Mouse (Mus musculus) retina, adult 2 months (tissue): ENCODE results near the gene Msmo1.
A peak's percentile ranks its signal among the peaks of the same experiment; 100 is the strongest.

ENCODE experiments used
- DNase-seq: peaks from one replicate; pipeline ENCODE4 v3.0.0-alpha.2; 2012; ENCODE audit warnings: low read depth, low spot score

Gene Msmo1

DNA sequence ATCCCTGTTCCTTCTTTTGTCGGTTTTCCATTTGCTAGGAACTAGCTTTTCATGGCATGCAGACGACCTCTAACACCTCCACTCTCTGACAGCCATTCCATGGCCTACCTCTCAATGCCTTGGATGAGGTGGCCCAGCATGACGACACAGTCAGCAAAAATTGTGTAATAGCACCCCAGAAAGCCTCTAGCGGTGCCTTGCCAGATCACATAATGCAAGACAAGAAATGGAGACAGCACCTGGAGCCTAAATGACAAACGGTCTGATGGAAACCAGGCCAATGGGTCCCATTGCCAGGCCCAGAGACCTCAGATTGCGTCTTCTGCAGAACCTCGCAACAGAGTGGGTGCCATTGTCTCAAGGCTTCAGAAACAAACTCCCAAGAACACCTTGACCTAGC is 21.1 kb downstream of the Msmo1 start:
- DNase-seq = no peak

DNA sequence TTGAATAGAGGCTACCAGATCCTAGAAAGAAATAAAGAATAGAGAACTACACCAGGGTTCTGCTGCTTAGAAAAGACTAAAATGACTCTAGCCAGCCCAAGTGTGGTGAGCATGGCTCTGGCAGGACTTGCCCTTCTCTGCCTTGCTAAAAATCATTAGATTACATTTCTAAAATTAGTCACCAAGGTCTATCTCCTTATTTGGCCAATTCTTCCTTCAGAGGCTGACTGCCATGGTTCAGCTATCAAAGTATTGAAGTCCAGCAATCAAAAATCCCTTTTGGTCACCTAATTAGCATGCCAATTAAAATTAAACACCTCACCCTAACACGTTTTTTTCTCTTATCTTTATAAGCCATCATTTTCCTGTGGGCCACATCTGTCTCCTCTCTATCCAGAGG is 22.0 kb downstream of the Msmo1 start:
- no peak for DNase-seq

DNA sequence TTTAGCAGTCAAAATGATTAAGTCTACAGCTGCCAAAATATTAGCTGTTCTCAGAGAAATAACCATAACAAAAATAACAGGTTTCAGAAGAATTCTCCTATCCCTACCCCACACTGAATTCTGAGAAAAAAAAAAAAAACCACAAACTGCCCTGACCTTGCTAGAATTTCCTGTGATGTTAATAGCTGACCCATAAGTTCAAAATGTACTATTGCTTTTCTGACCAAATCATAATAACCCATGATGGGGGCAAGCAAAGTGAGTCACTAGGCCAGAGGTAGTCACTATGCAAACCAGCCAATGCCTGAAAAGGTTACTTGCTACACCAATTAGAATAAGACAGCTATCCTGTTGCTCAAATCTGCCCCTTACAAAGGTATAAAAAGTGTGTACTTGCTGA is 26.1 kb downstream of the Msmo1 start:
- DNase-seq = no peak

DNA sequence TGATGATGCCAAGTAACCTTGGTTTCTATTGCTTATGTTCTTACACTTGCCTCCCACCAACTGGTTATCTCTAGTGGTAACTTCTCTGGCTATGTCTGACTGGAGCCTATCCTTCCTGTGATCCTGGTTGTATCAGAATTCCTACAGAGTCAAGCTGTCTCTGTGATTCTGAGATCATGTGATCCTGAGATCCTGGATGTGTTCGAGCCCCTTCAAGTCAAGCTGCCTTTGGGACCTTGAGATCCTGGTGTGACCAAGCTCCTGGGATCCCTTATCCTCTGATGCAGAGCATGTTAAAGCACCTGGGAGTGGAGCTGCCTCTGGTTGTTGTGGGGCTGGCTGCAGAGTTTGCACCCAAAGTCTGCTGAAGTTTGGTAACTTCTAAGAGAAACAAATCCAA is 30.4 kb downstream of the Msmo1 start:
- DNase-seq = no peak

DNA sequence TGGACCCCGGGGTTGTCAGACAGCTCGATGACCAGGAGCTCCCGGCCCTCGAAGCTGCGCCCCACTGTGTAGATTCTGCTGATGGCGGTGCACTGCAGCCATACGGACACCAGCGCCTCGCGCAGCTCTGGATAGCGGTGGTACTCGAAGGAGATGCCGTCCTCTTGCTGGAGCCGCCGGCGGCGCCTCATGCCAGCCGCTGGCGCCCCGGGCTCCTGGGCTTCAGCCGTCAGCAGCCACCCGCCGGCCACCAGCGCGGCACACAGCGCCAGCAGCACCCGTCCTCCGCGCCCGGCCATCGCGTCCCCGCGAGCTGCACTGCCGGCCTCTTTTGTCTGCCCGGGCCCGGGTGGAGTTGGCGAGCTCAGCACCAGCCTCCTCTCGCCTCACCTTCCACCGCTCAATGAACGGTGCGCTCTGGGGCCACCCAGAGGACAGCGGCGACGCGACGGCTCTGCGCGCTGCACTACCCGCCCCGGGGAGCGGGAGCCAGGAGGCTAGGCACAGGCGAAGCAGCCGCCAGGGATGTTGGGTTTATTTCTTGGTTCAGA is 40.9 kb downstream of the Msmo1 start, which contains the start of gene Cpe:
Gene Cpe (minus strand): TSS at position 404 of the 551 bp plus-strand sequence.
- DNase-seq = peak; percentile 73

DNA sequence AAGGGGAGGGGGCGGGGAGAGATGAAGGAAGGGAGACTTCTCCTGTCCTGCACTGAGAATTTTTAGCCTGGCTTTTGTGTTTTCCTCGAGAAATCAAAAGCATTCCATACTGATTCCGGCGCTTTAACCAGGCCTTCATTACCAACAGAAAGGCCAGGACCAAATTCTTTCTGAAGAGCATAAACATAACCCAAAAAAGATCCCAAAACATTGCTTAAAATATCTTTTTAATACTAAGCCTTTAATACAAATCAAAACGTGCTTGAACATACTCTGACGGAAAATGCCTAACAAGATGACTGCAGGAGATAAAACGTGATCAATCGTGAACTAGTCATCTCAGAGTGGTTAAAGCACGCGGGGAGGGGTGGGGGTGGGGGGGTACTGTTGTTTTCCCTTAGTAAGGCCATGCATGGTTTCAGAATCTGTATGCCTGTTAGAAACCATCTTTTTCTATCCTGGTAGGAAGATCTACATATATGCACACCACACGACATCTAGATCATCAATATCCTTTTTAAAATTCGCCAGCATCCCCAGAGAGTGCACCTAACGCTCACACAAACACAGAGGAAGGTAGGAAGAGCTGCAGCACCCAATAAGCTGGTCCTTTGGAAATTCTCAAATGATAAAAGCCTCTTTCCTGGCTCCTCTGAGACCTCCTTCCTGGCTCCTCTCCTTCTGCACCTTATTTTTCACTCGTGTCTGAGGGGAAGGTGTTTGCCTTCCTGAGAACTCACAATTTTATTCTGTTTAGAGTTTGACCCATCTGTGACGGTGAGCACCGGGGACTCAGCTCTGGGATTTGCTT is 41.8 kb downstream of the Msmo1 start:
- no peak for DNase-seq

DNA sequence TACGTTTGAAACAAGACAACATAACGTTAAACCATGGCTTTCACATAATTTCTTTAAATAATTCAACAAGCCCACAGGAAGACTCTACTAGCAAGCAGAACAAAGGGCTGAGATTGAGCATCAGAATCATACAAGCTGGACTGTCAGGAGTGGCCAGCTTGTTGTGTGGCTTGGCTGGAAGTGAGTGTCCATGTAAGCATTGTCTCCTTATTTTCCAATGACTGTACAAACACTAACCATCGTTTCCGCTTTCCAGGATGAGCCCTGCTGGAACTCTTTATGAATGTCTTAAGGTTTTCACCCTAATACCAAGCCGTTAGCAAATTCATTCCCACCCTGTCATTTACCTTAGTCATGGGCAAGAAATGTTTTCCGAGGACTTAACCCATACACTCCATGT is 42.7 kb downstream of the Msmo1 start:
- DNase-seq = no peak

DNA sequence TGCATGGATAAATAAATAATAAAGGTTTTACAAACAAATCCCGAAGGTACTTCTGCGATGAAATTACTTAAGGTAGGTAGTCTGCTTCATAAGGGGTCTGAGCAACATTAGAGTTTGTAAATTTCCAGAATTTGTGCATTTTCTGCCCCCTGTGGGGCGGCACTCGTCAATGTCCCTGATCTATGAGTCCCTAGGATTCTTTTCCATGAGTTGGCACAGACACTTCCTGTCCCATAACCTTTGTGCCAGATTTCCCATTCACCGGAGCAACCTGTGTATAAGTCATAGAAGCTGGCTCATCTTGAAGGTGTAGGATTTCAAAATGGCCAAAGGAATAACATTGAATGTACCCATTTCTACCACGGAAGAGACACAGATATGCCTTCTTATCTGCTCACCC is 43.3 kb downstream of the Msmo1 start:
- no peak for DNase-seq

DNA sequence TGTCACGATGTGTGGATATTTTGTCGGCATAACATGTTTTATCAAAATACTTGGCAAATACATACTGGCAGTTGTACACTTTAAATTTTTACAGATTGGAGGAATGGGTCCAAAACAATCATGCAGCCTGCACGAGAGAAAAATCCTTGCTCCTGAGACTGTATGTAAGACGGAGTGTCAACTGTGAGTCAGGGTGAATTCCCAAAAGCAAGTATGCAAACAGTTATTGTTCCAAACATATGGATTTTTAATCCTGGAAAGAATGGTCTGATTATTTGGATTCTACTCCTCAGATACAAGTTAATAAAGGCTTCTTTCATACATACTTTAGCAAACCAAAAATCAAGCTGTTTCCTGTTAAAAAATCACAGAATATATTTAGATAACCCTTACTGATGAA is 44.9 kb downstream of the Msmo1 start:
- DNase-seq = no peak

DNA sequence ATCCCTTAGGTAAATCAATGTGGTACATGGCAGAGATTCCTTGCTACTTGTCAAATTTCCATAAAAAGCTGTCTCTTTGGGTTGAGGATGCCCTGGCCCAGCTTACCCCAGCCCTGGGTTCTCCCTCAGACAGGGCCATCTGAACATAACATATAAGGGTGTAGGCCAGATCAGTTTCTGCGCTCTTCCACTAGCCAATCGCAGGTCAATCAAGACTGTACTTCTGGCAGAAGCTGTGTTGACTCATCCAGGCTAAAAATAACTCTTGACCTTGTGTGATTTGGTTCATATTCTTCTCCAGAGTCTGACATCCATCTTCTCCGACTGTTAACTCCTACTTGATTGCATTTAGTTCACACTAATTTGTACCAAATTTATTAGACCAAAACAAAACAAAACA is 45.4 kb downstream of the Msmo1 start:
- DNase-seq = no peak

DNA sequence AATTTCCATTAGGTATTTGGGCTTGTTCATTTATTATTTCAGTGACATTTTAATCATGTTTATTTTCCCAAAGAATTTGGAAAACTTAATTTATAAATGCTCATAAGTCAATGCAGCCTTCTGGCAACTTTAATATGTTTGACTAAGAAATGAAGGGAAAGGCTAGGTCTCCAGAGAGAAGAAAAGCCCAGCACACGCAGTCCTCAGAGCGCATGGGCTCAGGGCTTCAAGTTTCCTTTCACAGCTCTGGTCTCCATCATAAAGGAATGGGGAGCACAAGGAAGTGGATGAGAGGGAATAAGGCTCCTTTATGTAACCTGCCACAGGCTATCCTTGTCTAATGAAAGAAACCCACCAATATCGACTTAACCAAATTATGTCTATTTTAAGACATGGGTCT is 51.1 kb downstream of the Msmo1 start:
- no peak for DNase-seq

DNA sequence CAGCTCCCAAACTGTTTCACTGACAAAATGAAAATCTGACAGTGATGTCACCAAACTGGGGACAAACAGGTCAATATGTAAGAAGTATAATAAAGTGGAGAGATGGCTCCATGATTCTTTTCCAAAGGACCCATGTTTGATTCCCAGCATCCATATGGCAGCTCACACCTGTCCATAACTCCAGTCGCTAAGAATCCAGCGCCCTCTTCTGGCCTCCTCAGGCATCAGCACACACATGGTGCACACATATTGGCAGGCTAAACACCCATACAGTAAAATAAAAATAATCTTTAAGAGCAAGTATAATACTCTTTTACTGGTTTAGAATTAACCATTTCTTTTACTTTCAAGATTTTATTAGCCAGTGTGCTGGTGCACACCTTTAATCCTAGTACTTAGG is 57.2 kb downstream of the Msmo1 start:
- DNase-seq = no peak

DNA sequence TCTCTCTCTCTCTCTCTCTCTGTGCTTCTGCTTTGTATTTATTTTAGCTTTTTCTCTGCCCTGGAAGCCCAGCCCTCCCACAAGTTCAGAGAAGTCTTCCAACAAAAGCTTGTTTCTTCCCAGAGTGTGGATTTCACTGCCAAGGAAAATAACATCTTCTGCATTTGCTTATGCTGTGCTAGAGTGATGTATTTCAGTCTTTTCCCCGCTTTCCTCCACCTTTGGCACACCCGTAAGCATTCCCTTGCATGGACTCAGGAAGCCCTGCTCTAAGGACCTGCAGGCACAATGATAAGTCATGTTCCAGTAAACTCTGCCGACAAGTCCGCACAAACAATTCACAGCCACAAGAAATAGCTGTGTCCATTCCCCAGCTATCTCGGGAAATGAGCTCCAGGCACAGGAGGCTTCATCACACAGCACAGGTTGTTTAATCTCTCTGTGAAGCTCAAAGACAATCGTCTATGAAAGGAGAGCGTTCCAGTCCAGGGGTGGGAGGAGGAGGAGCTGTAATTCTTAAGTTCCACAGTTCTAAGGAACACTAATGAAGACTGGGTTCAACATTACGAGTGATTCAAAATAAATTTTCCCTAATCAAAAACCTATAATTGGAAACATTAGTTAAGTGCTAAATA is 58.5 kb downstream of the Msmo1 start:
- DNase-seq = no peak

DNA sequence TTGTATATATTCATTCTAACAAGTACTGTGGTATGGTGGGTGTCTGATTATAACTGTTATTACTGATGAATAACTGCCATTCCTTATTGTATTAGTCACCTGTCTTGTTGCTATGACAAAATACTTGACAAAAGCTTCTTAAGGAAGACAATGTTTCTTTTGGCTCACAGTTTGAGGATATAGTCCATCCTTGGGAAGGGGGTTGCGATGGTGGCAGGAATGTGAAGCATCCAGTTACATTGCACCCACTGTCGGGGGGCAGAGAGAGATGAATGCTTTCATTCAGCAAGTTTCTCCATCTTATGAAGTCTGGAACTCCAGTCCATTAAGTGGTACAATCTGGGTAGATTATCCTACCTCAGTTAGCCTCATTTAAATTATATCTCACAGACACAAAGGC is 60.7 kb downstream of the Msmo1 start:
- no peak for DNase-seq

DNA sequence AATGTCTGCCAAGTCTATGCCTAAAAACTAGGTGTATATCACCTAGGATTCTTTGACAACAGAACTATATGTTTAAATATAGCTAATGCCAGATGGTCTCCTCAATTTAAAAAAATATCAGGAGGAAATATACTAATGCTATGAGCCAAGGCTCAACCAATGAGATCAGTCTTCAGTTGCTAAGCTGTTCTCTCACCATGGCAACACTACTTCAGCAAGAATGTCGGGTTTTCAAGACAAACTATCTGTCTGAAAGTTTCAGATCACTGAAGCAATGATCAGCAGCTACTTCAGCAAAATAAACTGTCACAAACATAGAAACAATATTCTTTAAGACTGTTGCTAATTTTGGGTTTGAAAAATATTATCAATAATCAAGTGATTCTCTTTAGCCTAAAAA is 61.7 kb downstream of the Msmo1 start:
- no peak for DNase-seq
